Mouse (Mus musculus) ES-E14 (cell line): ENCODE results near the gene Kiss1r.

Experiments
- CHD2 ChIP-seq: IDR thresholded peaks from 2 replicates; pipeline ENCODE4 v1.6.1; 2014; ENCODE audit warnings: mild to moderate bottlenecking, low read depth, low read length, inconsistent platforms
- HCFC1 ChIP-seq: IDR thresholded peaks from 2 replicates; pipeline ENCODE4 v1.6.1; 2012; ENCODE audit warnings: low read length, inconsistent platforms, borderline replicate concordance; ENCODE audit not compliant: insufficient read depth
- MAFK ChIP-seq: IDR thresholded peaks from 2 replicates; pipeline ENCODE4 v1.6.1; 2014; ENCODE audit warnings: mild to moderate bottlenecking, low read depth, low read length, inconsistent platforms; ENCODE audit not compliant: insufficient read depth
- ZC3H11A ChIP-seq: IDR thresholded peaks from 2 replicates; pipeline ENCODE4 v1.6.1; 2012; ENCODE audit warnings: low read depth, mild to moderate bottlenecking, inconsistent platforms, low read length, borderline replicate concordance
- ZNF384 ChIP-seq: IDR thresholded peaks from 2 replicates; pipeline ENCODE4 v1.6.1; 2012; ENCODE audit warnings: low read depth, low read length, inconsistent platforms

DNA sequence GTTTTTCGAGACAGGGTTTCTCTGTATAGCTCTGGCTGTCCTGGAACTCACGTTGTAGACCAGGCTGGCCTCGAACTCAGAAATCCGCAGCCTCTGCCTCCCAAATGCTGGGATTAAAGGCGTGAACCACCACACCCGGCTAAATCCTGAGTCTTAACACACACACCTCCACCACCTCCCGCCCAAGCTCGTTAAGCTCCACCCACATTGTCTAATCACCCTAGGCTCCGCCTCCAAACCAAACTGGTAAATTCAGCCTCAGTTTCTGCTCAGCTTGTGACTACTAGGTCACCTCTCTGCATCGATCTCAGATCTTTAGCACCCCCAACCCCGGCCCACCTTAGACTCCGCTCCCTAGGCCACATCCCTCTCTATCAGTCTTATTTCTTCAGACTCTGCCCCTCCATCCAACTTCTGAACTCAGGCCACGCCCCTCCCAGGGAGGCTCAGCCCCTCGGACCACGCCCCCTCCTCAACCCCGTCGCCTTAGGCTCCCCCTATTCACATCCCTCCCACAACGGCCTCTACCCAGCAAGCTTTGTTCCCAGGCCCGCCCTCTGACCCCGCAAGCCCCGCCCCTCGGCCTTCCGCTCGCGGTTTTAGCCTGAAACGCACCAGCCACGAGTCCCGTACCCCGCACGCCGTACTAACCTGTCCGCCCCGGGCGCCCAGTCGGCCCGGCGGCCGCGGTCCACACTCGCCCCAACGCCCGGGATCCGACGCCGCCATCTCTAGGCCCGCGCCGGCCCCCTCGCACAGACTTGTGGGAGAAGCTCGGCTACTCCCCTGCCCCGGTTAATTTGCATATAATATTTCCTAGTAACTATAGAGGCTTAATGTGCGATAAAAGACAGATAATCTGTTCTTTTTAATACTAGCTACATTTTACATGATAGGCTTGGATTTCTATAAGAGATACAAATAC is 8.3 kb upstream of the Kiss1r start, which contains the start of gene Med16:
- TF ChIP-seq ZC3H11A (no peak), HCFC1 (peak; percentile 67; the same call in 1 of the 2 replicates), CHD2 (no peak), ZNF384 (no peak; the same call in 1 of the 2 replicates), MAFK (no peak)
